Mouse (Mus musculus) adrenal gland, postnatal 10 days (tissue): ENCODE data around the gene Src. TPM values are rescaled to one million over a fixed set of nuclear protein-coding genes. Genes with fewer than 3 reads are reported as not detected.
A peak's percentile ranks its signal among the peaks of the same experiment; 100 is the strongest.

Experiments used
- DNase-seq: peaks from one replicate; pipeline ENCODE4 v3.0.0; 2021; ENCODE audit warnings: mixed read lengths
- total RNA-seq, 2 experiments: library from RNA; stranded (reverse); gene quantifications; 2 replicates each; pipeline ENCODE4 v1.2.3; 2021

Gene Src
- total RNA-seq, 2 experiments from 2014 or later, result 18.9 to 21.8 TPM

DNA sequence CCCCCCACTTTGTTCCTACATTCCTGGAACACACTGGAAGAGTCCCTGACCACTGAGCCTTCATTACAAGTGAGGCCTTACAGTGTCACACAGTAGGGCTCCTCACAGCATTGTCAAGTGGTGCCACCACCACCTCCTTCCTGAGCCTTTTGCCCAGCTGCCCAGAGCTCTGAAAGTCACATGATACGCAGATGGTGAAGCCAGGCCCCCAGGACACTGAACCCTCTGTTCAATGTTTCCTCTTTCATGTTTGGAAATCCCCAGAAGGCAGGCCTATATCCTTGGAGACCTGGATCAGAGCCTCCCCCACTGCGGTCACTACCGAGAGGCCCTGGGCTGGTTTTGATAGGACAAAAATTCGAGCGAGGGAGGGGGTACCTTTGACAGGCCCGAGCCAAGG lies 1.0 kb upstream of the Src start:
- no peak for DNase-seq

- no peak for DNase-seq
Measured at GRCm38 (mm10) chr2:157418609-157419071, 396 bp downstream of the Src start.

GRCm38 (mm10) chr2:157419506-157419905 lies 1.3 kb downstream of the Src start:
- DNase-seq, result no peak

GRCm38 (mm10) chr2:157420404-157420803 lies 2.2 kb downstream of the Src start:
- DNase-seq, result no peak

DNA sequence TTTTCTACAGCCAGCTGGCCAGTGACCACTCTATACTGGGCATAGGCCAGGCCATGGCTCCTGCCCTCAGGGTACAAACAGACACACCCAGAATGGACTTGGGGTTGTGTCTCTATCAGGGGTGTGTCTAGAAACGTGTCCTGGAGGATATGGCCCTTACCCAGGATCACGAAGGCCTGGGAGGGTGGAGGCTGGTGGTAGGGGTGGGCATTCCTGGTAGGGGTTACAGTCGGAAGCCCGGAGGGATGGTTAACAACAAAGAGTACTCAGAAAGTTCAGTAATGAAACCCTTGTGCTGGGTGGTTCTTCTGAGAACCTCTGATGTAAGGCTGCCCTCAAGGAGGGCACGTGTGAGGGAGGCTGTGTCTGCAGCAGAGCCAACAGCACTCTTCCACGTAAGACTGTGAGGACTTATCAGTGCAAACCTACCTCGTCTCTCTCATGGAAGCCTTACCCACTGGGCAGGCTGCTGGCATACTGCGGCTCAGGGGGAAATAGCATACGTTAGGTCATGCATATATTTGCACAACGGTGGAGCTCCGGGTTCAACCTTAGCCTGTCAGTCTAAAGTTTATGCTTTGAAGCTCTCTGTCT lies 3.9 kb downstream of the Src start:
- DNase-seq, result no peak

GRCm38 (mm10) chr2:157422854-157423705 lies 4.8 kb downstream of the Src start:
- peak; percentile 42 for DNase-seq

GRCm38 (mm10) chr2:157423706-157424125 lies 5.5 kb downstream of the Src start:
- peak; percentile 36 for DNase-seq

DNA sequence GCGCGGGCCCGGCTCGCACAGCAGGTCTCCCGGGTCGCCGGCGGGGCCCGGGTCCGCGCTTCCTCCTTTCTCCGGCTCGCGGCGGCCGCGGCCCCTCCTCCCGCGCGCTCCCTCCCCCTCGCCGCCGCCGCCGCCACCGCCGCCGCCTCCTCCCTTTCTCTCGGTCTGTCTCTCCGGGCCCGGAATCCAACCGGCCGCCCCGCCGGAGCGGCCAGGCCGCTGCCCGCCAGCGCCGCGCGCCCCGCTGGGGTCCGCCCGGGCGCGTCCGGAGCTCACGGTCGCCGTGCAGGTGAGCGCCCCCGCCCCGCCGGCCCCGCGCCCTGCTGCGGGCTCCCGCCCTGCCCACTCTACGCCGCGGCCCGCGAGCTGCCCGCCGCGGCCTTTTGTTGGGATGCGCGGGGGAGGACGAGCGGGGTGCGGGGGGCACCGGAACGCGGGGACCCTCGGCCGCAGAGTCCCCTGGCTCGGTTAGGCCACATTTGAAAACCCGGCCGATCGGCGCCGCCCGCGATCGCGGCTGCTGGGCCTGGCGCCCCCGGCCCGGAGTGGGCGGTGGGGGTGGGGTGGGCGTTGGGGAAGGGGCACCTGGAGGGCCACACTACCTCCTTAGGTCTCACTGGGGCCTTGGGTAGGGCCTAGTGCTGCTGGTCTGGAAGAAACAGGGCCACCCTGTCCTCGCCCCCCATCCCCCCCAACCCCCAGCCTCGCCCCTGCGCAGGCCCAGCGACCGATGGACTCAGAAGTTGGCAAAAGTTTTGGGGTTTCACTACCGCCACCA lies 6.1 kb downstream of the Src start:
- DNase-seq, result peak; percentile 70

GRCm38 (mm10) chr2:157424904-157425642 lies 6.8 kb downstream of the Src start:
- no peak for DNase-seq

DNA sequence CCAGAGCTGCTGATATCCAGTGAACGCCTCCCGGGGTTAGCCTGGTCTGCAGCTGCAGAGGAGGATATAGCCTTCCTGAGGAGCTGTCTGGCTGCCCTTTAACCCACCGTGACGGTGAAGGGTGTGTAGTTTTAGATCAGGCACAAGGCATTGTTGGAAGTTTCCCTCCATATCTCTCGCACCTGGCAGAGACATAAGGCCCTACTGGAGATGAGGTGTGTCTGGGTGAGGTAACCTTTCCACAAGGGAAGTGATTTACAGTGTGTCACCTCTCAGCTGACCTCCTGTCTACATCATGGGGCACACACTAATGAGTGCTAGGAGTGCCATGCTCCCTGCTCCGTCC lies 7.4 kb downstream of the Src start:
- no peak for DNase-seq

DNA sequence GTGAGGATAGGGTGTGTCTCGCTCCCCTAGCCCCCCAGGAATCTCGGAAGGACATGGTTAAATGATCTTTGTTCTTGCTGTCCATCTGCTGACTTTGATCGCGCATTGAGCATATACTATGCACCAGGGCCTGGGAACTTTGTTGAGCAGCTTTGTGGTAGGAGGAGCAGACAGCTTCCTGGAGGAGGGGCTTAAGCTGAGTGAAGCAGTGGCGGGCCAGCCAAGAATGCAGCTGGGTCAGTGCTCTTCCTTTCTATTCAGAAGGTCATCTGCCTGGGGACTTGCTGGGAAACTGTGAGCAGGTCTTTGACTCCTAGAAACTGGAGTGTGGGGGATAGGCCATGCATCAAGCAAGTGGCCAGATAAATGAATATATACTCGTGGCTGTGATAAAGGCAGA lies 7.9 kb downstream of the Src start:
- DNase-seq, result peak; percentile 52

GRCm38 (mm10) chr2:157427164-157427563 lies 8.9 kb downstream of the Src start:
- no peak for DNase-seq

DNA sequence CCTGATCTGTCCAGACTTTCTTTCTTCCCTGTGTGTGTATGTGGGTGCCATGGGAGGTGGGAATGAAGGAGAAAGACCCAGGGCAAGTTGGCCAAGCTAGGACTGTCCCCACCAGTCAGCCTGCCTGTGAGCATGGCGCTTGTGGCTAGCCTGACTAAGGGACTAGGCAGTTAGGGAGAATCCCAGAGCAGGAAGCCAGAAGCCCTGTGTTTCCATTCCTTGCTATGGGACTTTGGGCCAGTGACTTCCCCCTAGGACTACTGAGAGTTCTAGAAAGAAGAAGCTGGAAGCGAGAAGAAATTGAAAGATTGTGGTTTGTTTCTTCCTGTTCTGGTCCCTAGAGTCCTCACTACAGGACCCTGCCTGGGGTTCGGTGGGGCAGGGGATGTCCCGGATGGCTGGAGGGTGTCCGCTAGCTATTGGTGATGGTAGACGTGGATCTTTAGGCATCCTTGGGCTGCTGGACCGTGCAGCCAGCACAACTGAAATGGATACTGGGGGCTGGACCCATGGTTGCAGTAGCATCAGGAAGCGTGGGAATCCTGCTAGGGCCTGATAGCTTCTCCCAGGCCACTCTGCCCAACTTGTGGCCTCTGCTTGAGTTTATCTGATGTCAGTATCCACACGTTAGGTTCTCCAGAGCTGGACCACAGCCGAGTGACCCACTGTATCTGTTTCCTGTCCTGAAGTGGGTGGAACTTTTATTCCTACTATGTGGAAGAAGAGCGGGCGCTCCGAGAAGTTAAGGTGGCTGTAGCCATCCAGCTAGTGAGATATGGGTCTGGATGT lies 10.3 kb downstream of the Src start:
- DNase-seq, result no peak

- DNase-seq, result no peak
Measured at GRCm38 (mm10) chr2:157429735-157430134, 11.5 kb downstream of the Src start.

DNA sequence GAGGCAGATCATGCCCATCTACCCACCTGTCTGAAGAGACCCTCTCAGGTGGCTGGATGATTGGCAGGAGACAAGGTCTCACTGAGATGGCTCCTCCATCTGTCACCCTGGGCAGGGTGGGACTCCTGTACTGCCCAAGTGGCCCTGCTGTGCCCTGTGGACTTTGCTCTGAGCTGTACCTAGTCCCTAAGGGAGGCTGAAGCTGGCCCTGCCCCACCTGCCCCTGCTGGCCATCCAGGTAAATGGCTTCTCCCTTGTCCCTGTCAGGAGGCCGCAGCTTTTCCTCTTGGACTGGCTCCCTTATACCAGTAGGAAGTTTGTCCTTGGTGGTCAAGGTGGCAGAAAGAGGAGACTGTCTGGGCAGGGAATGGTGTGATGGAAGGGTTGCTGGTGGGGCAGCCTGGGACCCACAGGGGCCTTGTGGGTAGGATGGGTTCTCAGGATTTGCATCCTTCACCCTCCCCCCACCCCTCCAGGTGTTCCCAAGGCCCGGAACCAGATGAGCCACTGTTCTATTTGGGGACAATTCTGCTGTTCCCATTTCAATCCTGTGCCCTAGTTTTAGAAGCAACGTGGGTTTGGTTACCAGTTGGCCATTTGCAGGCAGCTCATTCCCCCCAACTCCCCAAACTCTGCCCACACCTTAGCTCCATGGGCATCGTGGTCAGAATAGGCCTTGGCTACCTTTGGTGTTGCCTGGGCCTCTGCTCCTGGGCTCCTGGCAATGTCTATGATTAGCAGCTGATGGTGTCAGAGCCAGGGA lies 12.6 kb downstream of the Src start:
- no peak for DNase-seq

DNA sequence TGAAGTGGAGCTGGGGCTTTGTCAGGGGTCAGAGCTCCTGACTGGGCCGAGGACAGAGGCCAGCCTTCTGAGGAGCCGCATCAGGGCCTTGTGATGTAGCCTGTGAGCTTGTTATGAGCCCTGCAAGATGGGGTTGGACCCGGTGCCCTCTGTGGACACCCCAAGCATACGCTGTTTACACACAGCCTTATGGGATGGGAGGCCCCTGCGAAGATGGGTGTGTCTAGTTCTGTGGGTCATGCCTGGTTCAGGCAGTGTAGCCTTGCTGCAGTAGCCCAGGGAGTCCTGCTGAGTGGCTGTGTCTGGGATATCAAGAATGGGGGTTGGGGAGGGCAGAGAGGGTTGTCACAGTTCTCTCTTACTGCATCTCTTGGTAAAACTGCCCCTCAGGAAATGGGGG lies 13.7 kb downstream of the Src start:
- no peak for DNase-seq

- peak; percentile 67 for DNase-seq
Measured at GRCm38 (mm10) chr2:157432476-157432875, 14.2 kb downstream of the Src start.

DNA sequence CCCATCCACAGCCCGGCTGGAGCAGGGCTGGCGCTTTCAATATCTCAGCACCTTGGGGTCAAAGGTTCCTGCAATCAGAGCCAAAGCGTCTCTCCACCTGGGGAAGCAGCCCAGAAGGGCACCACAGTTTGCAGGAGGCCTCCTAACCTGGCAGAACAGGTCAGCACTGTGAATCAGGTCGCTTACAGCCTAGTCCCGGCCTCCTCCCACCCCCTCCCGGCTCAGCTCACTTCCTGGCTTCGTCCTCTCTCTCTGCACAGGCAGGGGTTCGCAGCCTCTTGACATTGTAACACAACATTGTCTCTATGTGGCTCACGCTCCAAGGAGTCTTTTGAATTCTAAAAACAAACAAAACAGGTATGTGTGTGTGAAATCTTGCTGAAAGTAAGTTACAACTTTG lies 15.8 kb downstream of the Src start:
- DNase-seq, result no peak

DNA sequence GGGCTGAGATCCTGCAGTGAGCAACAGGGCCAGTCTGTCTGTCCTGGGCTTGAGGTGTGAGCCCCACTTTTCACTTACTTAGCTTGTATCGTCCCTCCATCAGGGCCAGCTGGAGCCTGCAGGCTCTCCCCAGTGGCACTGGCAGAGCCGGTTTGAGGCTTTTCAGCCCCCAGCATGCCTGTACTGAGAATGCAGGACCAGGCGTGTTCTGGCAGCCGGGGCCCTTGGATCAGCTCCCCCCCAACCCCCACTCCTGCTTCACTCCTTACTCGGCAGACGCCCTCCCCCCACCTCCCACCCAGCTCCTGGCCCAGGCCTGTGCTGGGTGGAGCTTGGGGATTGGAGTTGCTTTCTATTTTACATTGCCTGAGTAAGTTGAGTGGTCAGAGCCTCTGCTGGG lies 16.3 kb downstream of the Src start:
- no peak for DNase-seq

- no peak for DNase-seq
Measured at GRCm38 (mm10) chr2:157436496-157436895, 18.3 kb downstream of the Src start.

DNA sequence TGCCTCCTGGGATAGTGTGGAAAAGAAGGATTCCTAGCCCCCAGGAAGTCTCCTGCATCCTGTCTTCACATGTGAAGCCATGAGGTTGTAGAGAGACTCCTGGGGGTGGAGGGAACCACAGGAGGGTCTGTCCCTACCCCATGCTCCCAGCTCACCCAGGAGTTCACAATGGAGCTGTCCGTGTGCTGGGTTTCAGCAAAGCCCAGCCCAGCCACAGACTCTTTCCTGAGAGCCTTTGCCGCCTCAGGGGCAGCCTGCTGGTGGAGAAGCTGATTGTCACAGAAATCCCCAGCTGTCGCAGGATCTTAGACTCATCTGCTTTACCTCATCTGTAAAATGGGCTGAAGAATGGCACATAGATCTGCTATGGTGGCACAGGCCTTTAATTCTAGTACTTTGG lies 18.9 kb downstream of the Src start:
- no peak for DNase-seq
